Mouse (Mus musculus): ENCODE data around the gene Ldb1. TPM values are rescaled to one million over a fixed set of nuclear protein-coding genes. Genes with fewer than 3 reads are reported as not detected.
"Not testable (repeated sequence)": the region's sequence is repeated elsewhere in the genome, so short reads cannot be mapped to it uniquely, and the experiment has no call there.

Gene Ldb1
- polyA plus RNA-seq, 1 experiment, result 60.8 TPM

DNA sequence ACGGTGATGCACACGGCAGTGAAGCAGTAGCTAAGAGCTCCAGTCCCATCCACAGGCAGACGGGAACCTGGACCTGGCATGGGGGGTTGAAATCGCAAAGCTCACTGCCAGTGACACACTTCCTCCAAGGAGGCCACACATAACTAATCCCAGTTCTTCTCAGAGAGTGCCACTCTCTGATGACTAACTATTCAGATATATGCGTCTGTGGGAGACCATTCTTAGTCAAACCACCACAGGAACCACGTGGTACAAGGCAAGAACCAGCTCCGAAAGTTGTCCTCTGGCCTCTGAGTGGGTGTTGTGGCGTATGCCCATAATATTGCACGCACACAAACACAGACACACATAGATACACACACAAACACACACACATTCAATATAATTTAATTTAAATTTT, 42.7 kb downstream of the Ldb1 start:
- TF ChIP-seq POLR2A (IDR thresholded peaks at IDR 0.05; ENCODE audit: low read depth, low read length) (no peak), CTCF (IDR thresholded peaks at IDR 0.05; ENCODE audit: extremely low read depth, insufficient read length, insufficient replicate concordance, low read depth, low read length) (no peak)
- Histone ChIP-seq H3K4me1 (ENCODE audit: control insufficient read depth, insufficient read depth, insufficient read length, low read length) (peaks cover 19% of the 10 kb centered on the region), H3K36me3 (ENCODE audit: control insufficient read depth, insufficient read depth, low read length) (no peaks in the 10 kb centered on the region; the same call in 1 of the 2 replicates), H3K27me3 (ENCODE audit: control insufficient read depth, insufficient read depth, low read length) (no peaks in the 10 kb centered on the region), H3K27ac (ENCODE audit: insufficient read depth, low read depth, low read length) (no peak overlapping the region), H3K4me3 (ENCODE audit: low read depth, low read length) (no peak overlapping the region)
- 70% methylated on average over 9 of the region's 9 CpGs for WGBS

DNA sequence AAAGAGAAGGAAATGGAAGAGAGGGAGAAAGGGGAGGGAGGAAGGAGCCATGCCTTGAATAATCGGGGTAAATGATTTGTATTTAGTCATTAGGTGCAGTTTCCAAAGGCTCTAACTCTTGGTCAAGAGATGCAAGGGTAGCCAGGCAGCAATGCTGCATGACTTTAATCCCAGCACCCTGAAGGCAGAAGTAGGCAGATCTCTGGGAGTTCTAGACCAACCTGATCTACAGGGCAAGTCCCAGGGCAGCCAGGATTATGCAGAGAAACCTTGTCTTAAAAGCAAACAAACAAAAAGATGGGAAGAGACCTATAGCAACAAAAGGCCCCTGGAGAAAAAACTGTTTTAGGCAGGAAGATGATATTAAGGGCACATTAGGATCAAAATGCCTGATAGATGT, 45.6 kb downstream of the Ldb1 start:
- H3K4me3 ChIP-seq (ENCODE audit: low read depth, low read length), result no peak overlapping the region
- TF ChIP-seq POLR2A (IDR thresholded peaks at IDR 0.05; ENCODE audit: low read depth, low read length) (no peak), CTCF (IDR thresholded peaks at IDR 0.05; ENCODE audit: extremely low read depth, insufficient read length, insufficient replicate concordance, low read depth, low read length) (no peak)
- peaks cover 11% of the 10 kb centered on the region for H3K4me1 ChIP-seq (ENCODE audit: control insufficient read depth, insufficient read depth, insufficient read length, low read length)
- no peaks in the 10 kb centered on the region for H3K27me3 ChIP-seq (ENCODE audit: control insufficient read depth, insufficient read depth, low read length)
- H3K36me3 ChIP-seq (ENCODE audit: control insufficient read depth, insufficient read depth, low read length), result no peaks in the 10 kb centered on the region
- 59% methylated on average over 1 of the region's 1 CpGs for WGBS
- no peak overlapping the region for H3K27ac ChIP-seq (ENCODE audit: insufficient read depth, low read depth, low read length)

DNA sequence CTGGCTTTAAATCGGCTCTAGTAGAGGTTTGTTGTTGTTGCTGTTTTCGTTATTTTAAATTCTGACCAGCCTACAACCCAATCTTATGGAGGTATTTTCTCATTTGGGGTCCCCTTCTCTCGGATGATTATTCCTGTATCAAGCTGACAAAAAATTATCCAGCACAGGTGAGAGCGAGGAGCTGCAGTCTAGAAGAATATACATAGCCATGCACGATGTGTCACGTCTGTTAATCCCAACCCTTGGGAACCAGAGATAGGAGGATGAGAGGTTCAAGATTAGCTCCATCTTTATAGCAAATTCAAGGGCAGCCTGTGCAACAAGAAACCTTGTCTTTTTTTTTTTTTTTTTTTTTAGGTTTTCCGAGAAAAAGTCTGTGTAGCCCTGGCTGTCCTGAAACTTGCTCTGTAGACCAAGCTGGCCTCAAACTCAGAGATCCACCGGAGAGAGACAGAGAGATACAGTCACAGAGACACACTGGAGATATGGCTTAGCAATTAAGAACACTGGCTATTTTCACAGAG, 46.3 kb downstream of the Ldb1 start:
- no peak for TF ChIP-seq POLR2A (IDR thresholded peaks at IDR 0.05; ENCODE audit: low read depth, low read length)
- no peak for TF ChIP-seq CTCF (IDR thresholded peaks at IDR 0.05; ENCODE audit: extremely low read depth, insufficient read length, insufficient replicate concordance, low read depth, low read length)
- Histone ChIP-seq H3K4me3 (ENCODE audit: low read depth, low read length) (peak overlapping the region; percentile 89; the same call in 1 of the 2 replicates), H3K27ac (ENCODE audit: insufficient read depth, low read depth, low read length) (no peak overlapping the region), H3K27me3 (ENCODE audit: control insufficient read depth, insufficient read depth, low read length) (no peaks in the 10 kb centered on the region), H3K4me1 (ENCODE audit: control insufficient read depth, insufficient read depth, insufficient read length, low read length) (peaks cover 5% of the 10 kb centered on the region), H3K36me3 (ENCODE audit: control insufficient read depth, insufficient read depth, low read length) (no peaks in the 10 kb centered on the region)
- 4% methylated on average over 8 of the region's 8 CpGs for WGBS

DNA sequence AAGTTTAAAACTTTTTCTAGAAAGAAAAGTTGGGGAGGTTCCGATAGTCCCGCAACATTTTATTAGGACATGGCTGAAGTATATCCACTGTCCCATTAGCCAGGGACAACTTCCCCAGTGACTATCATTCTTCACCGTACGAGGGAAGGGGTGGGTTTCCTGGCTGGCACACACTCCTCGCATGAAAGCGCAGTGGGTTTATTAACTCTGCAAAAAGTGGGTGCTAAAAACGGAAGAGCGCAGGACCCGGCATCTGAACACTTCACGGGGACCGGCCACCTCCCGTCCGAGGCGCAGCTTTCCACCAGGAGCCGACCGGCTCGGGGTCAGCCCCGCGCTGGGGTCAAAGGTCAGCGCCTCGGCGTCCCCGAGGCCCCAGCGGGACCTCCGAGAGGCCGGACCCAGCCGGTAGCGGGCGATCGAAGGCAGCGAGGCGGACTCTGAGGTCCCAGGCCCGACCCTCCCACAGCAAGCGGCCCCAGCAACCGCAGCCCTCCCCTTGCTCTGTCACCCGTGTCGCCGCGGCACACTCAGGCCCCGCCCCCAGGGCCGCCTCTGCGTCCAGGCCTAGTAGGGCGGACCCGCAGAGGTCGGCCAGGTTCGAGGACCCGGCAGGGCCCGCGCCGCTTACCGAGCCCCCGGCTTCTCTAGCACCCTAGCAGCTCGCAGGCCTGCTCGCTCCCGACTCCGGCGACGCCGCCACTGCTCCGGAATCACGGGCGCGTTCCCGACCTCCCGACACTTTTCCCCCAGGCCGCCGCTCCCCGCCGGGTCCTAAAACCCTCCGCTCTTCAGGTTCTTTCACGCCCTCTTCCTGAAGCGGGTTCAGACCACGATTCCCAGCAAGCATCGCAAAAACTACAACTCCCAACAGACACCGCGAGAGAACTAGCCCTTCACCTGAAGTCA, 47.0 kb downstream of the Ldb1 start, which contains the start of gene Armh3:
TSS of gene Armh3 (minus strand) at position 704 of the 909 bp plus-strand sequence.
- under 1% methylated on average over 76 of the region's 76 CpGs for WGBS
- Histone ChIP-seq H3K27me3 (ENCODE audit: control insufficient read depth, insufficient read depth, low read length) (no peaks in the 10 kb centered on the region), H3K4me1 (ENCODE audit: control insufficient read depth, insufficient read depth, insufficient read length, low read length) (peaks cover 4% of the 10 kb centered on the region; the same call in 1 of the 2 replicates), H3K36me3 (ENCODE audit: control insufficient read depth, insufficient read depth, low read length) (no peaks in the 10 kb centered on the region), H3K4me3 (ENCODE audit: low read depth, low read length) (peak within 1 kb of the TSS; percentile 89), H3K27ac (ENCODE audit: insufficient read depth, low read depth, low read length) (peak within 1 kb of the TSS; percentile 92)
- TF ChIP-seq CTCF (IDR thresholded peaks at IDR 0.05; ENCODE audit: extremely low read depth, insufficient read length, insufficient replicate concordance, low read depth, low read length), result no peak; the same call in 1 of the 2 replicates
- TF ChIP-seq POLR2A (IDR thresholded peaks at IDR 0.05; ENCODE audit: low read depth, low read length), result peak; percentile 68

DNA sequence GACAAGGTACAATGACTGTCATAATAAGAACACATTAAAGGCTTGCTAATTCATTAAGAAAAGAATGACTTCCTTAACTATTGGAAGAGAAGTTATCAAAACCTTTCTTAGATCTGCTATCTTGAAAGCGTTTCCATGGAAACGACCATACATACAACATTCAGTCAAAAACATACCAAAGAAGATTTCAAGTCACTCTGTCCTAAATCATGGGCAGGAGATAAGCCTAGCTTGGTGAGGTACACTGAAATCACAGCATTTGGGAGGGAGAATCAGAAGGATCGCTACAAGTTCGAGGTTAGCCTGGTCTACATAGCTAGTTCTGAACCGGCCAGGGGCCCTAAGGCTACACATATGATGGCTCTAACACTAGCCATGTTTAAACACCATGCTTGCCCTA, 47.6 kb downstream of the Ldb1 start:
- Histone ChIP-seq H3K27me3 (ENCODE audit: control insufficient read depth, insufficient read depth, low read length) (no peaks in the 10 kb centered on the region), H3K4me1 (ENCODE audit: control insufficient read depth, insufficient read depth, insufficient read length, low read length) (peaks cover 3% of the 10 kb centered on the region; the same call in 1 of the 2 replicates), H3K36me3 (ENCODE audit: control insufficient read depth, insufficient read depth, low read length) (no peaks in the 10 kb centered on the region), H3K4me3 (ENCODE audit: low read depth, low read length) (no peak overlapping the region; the same call in 1 of the 2 replicates), H3K27ac (ENCODE audit: insufficient read depth, low read depth, low read length) (0 out of 2 replicates have a peak overlapping the region, but pooled peaks have one; percentile 92)
- WGBS, result 35% methylated on average over 5 of the region's 5 CpGs
- TF ChIP-seq POLR2A (IDR thresholded peaks at IDR 0.05; ENCODE audit: low read depth, low read length), result no peak
- TF ChIP-seq CTCF (IDR thresholded peaks at IDR 0.05; ENCODE audit: extremely low read depth, insufficient read length, insufficient replicate concordance, low read depth, low read length), result no peak

DNA sequence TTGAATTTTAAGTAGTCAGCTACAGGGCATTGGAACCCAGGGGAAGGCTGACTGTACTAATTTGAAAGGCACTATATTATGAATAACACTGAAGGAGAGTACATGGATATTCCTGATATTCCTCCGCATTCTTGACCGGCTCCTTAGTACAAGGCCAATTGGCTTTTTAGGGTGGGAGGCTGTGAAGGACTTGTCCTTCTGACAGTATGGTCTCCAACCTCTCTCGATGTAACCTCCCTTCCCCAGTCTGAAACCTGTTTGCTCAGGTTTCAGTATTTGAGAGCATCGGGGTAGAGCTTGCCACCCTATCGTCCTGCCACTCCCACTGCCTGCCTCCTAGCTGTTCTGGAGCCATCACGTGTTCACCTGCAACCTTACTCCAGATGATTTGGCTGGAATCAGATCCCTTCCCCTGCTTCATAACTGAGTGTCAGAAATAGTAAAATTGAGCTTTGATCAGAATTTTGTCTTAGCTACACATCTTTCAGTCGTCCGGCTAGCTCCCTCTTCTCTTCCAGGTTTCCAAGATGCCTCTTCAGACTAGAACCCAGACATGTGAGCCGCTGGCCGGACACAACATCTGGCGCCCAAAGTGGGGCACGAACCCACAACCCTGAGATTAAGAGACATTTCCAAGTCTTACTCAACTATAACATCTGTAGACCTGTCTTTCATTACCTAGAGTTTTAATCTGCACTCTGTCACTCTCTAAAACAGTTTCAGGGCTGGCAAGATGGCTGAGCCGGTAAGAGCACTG, 50.9 kb downstream of the Ldb1 start:
- WGBS, result 87% methylated on average over 13 of the region's 13 CpGs
- no peaks in the 10 kb centered on the region for H3K36me3 ChIP-seq (ENCODE audit: control insufficient read depth, insufficient read depth, low read length)
- TF ChIP-seq CTCF (IDR thresholded peaks at IDR 0.05; ENCODE audit: extremely low read depth, insufficient read length, insufficient replicate concordance, low read depth, low read length), result no peak
- no peak for TF ChIP-seq POLR2A (IDR thresholded peaks at IDR 0.05; ENCODE audit: low read depth, low read length)
- H3K27me3 ChIP-seq (ENCODE audit: control insufficient read depth, insufficient read depth, low read length), result no peaks in the 10 kb centered on the region
- H3K4me1 ChIP-seq (ENCODE audit: control insufficient read depth, insufficient read depth, insufficient read length, low read length), result no peaks in the 10 kb centered on the region
- no peak overlapping the region for H3K4me3 ChIP-seq (ENCODE audit: low read depth, low read length)
- H3K27ac ChIP-seq (ENCODE audit: insufficient read depth, low read depth, low read length), result no peak overlapping the region

DNA sequence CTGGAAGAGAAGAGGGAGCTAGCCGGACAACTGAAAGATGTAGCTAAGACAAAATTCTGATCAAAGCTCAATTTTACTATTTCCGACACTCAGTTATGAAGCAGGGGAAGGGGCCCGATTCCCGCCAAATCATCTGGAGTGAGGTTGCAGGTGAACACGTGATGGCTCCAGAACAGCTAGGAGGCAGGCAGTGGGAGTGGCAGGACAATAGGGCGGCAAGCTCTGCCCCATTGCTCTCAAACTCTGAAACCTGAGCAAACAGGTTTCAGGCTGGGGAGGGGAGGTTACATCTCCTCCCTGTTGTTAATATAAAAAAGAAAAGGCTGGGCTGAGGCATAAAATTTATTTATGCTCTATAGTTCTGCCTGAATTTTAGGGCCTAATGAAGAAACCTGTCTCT, 51.6 kb downstream of the Ldb1 start:
- not testable (repeated sequence) for H3K36me3 ChIP-seq (ENCODE audit: control insufficient read depth, insufficient read depth, low read length); H3K27me3 ChIP-seq (ENCODE audit: control insufficient read depth, insufficient read depth, low read length); H3K4me1 ChIP-seq (ENCODE audit: control insufficient read depth, insufficient read depth, insufficient read length, low read length); H3K27ac ChIP-seq (ENCODE audit: insufficient read depth, low read depth, low read length); H3K4me3 ChIP-seq (ENCODE audit: low read depth, low read length)
- WGBS, result 56% methylated on average over 6 of the region's 6 CpGs

All from small intestine, adult 2 months (tissue).